Mouse (Mus musculus): ENCODE results near the gene Tm9sf4. TPM values are rescaled to one million over a fixed set of nuclear protein-coding genes. Genes with fewer than 3 reads are reported as not detected.

Tm9sf4 gene
- 97.2 to 110 TPM (median 108 TPM) in 3 replicates for total RNA-seq (2017)

- ATAC-seq (replicated peaks; ENCODE audit: insufficient number of reproducible peaks, low FRiP score, low TSS enrichment, poor library complexity, severe bottlenecking): peak; percentile 72
Observed at GRCm38 (mm10) chr2:153160844-153161683, at the start of gene Tm9sf4. Tm9sf4 (plus strand) TSS chr2:153161303.

- ATAC-seq (replicated peaks; ENCODE audit: insufficient number of reproducible peaks, low FRiP score, low TSS enrichment, poor library complexity, severe bottlenecking): no peak
Observed at GRCm38 (mm10) chr2:153115679-153116081, 45.4 kb upstream of the Tm9sf4 start.

- ATAC-seq (replicated peaks; ENCODE audit: insufficient number of reproducible peaks, low FRiP score, low TSS enrichment, poor library complexity, severe bottlenecking): peak; percentile 66
Observed at GRCm38 (mm10) chr2:153117051-153117486, 44.0 kb upstream of the Tm9sf4 start.

- ATAC-seq (replicated peaks; ENCODE audit: insufficient number of reproducible peaks, low FRiP score, low TSS enrichment, poor library complexity, severe bottlenecking): no peak
Observed at GRCm38 (mm10) chr2:153119488-153119887, 41.6 kb upstream of the Tm9sf4 start.

- peak; percentile 92 for ATAC-seq (replicated peaks; ENCODE audit: insufficient number of reproducible peaks, low FRiP score, low TSS enrichment, poor library complexity, severe bottlenecking)
Observed at GRCm38 (mm10) chr2:153120126-153120525, 41.0 kb upstream of the Tm9sf4 start.

- ATAC-seq (replicated peaks; ENCODE audit: insufficient number of reproducible peaks, low FRiP score, low TSS enrichment, poor library complexity, severe bottlenecking): no peak
Observed at GRCm38 (mm10) chr2:153121821-153122615, 39.1 kb upstream of the Tm9sf4 start.

GRCm38 (mm10) chr2:153122701-153123100 lies 38.4 kb upstream of the Tm9sf4 start:
- no peak for ATAC-seq (replicated peaks; ENCODE audit: insufficient number of reproducible peaks, low FRiP score, low TSS enrichment, poor library complexity, severe bottlenecking)

GRCm38 (mm10) chr2:153125875-153126274 lies 35.2 kb upstream of the Tm9sf4 start:
- ATAC-seq (replicated peaks; ENCODE audit: insufficient number of reproducible peaks, low FRiP score, low TSS enrichment, poor library complexity, severe bottlenecking): no peak

- 0 out of 2 replicates have a peak, but pooled peaks have one; percentile 46 for ATAC-seq (replicated peaks; ENCODE audit: insufficient number of reproducible peaks, low FRiP score, low TSS enrichment, poor library complexity, severe bottlenecking)
Observed at GRCm38 (mm10) chr2:153131019-153131418, 30.1 kb upstream of the Tm9sf4 start.

GRCm38 (mm10) chr2:153134237-153134636 lies 26.9 kb upstream of the Tm9sf4 start:
- no peak for ATAC-seq (replicated peaks; ENCODE audit: insufficient number of reproducible peaks, low FRiP score, low TSS enrichment, poor library complexity, severe bottlenecking)

- ATAC-seq (replicated peaks; ENCODE audit: insufficient number of reproducible peaks, low FRiP score, low TSS enrichment, poor library complexity, severe bottlenecking): no peak
Observed at GRCm38 (mm10) chr2:153136211-153136610, 24.9 kb upstream of the Tm9sf4 start.

- ATAC-seq (replicated peaks; ENCODE audit: insufficient number of reproducible peaks, low FRiP score, low TSS enrichment, poor library complexity, severe bottlenecking): no peak
Observed at GRCm38 (mm10) chr2:153139158-153139557, 21.9 kb upstream of the Tm9sf4 start.

GRCm38 (mm10) chr2:153139996-153140613 lies 21.0 kb upstream of the Tm9sf4 start:
- no peak for ATAC-seq (replicated peaks; ENCODE audit: insufficient number of reproducible peaks, low FRiP score, low TSS enrichment, poor library complexity, severe bottlenecking)

- ATAC-seq (replicated peaks; ENCODE audit: insufficient number of reproducible peaks, low FRiP score, low TSS enrichment, poor library complexity, severe bottlenecking): no peak
Observed at GRCm38 (mm10) chr2:153142620-153143199, 18.4 kb upstream of the Tm9sf4 start.

- ATAC-seq (replicated peaks; ENCODE audit: insufficient number of reproducible peaks, low FRiP score, low TSS enrichment, poor library complexity, severe bottlenecking): peak; percentile 24; the same call in 1 of the 2 replicates
Observed at GRCm38 (mm10) chr2:153145346-153145745, 15.8 kb upstream of the Tm9sf4 start.

GRCm38 (mm10) chr2:153147236-153147635 lies 13.9 kb upstream of the Tm9sf4 start:
- ATAC-seq (replicated peaks; ENCODE audit: insufficient number of reproducible peaks, low FRiP score, low TSS enrichment, poor library complexity, severe bottlenecking): peak; percentile 28

- peak; percentile 67 for ATAC-seq (replicated peaks; ENCODE audit: insufficient number of reproducible peaks, low FRiP score, low TSS enrichment, poor library complexity, severe bottlenecking)
Observed at GRCm38 (mm10) chr2:153147715-153148114, 13.4 kb upstream of the Tm9sf4 start.

GRCm38 (mm10) chr2:153149742-153150141 lies 11.4 kb upstream of the Tm9sf4 start:
- no peak for ATAC-seq (replicated peaks; ENCODE audit: insufficient number of reproducible peaks, low FRiP score, low TSS enrichment, poor library complexity, severe bottlenecking)

- ATAC-seq (replicated peaks; ENCODE audit: insufficient number of reproducible peaks, low FRiP score, low TSS enrichment, poor library complexity, severe bottlenecking): no peak
Observed at GRCm38 (mm10) chr2:153151026-153151425, 10.1 kb upstream of the Tm9sf4 start.
